Mouse (Mus musculus): ENCODE data around the gene Slc26a10.
"Not testable (repeated sequence)": the region's sequence is repeated elsewhere in the genome, so short reads cannot be mapped to it uniquely, and the experiment has no call there.

Gene Slc26a10

DNA sequence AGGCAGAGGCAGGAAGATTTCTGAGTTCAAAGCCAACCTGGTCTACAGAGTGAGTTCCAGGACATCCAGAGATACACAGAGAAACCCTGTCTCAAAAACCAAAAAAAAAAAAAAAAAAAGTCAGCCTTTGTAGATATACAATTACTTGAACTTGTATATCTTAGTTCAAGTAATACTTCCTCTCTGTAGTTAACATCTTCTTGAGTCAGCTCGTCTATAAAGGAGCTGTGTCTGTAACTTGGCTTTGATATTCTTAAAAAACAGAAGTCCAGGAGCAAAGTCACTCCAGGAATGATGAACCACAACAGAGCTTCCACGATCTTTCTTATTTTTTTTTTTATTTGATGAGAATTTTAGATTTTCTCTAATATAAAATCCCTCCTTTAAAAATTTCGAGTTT lies 19.7 kb downstream of the Slc26a10 start:
- no peak for DNase-seq (ENCODE audit: low spot score)

DNA sequence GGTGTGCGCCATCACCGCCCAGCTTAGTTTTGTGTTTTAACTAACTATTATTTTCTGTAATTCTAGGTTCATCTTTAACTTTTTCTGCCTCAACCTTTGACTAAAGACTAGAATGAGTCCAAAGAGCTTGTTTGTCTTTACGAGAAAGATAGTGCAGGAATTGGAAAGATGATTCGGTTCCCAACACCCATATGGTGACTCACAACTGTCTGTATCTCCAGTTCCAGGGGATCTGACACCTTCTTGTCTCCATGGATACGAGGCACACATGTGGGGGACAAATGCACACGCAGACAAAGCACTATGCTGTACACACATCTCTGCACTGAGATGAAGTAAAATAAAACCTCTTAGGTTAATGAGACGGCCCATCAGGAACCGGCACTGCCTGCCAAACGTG lies 20.4 kb downstream of the Slc26a10 start:
- peak; percentile 25 for DNase-seq (ENCODE audit: low spot score)

DNA sequence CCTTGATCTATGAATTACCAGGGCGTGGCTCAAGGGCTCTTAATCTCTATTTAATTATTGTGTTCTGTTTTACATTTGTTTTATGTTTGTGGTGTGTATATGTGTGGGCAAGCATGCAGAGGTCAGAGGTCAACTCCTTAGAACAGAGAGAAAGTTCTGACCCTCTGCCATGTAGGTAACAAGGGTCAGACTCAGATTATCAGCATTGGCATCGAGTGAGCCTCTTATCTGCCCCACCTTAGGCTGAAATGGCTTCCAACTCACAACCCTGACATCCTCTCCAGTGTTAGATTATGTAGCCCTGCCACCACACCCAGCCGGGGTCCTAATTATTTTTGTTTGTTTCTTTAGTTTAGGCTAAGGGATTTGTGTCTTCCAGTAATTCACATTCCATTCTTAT lies 22.0 kb downstream of the Slc26a10 start:
- no peak for DNase-seq (ENCODE audit: low spot score)

DNA sequence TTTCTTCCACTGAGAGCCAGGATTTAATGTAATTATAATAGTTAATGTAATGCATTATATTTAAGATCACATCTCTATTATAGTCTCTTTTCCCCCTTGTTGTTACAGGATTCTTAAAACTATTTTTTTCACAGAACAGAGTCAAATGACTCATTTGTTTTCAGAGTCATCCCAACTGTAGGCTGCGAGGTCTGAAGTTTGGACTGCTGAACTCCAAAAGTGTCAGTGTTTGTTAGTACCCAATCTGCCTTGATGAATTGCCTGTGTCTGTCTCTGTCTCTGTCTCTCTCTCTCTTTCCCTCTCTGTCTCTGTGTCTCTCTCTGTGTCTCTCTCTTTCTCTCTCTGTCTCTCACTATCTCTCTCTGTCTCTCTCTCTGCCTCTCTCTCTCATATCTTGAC lies 23.9 kb downstream of the Slc26a10 start:
- DNase-seq (ENCODE audit: low spot score), result no peak

DNA sequence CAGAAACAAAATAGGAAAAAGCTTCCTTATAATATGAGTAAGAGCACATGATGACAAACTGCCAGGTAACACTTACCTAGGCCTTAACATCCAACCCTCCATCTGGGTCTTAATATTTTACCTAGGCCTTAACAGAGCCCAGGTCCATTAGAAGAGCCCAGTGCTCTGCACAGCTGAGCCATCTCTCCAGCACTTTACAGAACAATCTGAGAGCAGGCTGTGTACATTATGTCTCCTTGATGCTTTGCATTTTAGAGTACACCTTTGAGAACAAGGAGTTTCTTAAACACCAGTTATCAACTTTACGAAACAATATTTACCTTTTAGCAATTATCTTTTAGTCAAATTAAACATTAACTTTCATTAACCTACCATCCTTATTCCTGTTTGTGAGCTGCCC lies 24.4 kb downstream of the Slc26a10 start:
- no peak for DNase-seq (ENCODE audit: low spot score)

DNA sequence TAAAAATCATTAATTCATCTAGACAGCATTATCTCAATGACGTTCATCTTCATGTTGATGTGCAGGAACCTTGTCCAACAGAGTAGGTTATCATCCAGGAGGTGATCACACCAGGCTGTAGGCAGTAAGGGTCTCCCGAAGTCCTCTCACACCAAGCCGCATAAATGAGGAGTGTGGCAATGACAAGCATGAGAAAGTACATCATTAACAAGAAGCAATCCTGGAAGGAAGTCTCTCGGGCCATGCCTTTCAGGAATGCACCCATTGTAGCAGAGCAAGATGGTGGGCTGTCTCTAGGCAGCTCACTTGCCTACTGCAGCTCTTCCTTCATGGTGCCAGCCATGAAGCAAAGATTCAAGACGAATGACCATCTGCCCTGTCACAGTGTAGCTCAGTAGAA lies 25.8 kb downstream of the Slc26a10 start:
- DNase-seq (ENCODE audit: low spot score), result no peak

DNA sequence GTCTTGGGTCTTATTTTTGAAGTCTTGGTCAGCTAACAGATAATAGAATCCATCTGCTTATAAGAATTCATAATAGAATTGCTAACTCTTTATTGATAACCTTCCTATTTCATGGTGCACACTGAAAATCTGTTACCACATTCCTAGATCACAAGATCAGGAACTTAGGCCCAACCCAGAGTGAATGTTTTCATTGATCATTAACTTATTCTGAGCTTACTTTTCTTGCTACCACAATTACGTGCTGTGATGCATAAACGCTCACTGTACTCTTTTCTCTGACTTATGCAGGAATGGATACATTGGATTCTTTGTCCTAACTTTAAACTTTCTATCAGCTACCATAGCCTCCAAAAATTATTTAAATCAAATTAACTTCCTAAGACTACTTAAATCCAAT lies 26.2 kb downstream of the Slc26a10 start:
- DNase-seq (ENCODE audit: low spot score), result no peak

DNA sequence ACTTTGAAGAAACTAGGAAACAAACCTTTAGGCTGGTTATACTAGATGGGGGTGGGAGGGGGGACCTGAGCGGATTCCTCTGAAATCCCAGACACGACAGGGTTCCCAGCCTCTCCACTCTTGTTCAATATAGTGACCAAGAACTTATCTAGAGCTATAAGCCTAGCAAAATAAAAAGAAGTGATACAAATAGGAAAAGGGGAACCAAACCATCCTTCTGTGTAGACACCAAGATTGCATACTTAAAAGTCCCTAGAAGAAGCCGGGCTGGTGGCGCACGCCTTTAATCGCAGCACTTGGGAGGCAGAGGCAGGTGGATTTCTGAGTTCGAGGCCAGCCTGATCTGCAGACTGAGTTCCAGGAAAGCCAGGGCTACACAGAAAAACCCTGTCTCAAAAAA lies 27.1 kb downstream of the Slc26a10 start:
- no peak for DNase-seq (ENCODE audit: low spot score)

DNA sequence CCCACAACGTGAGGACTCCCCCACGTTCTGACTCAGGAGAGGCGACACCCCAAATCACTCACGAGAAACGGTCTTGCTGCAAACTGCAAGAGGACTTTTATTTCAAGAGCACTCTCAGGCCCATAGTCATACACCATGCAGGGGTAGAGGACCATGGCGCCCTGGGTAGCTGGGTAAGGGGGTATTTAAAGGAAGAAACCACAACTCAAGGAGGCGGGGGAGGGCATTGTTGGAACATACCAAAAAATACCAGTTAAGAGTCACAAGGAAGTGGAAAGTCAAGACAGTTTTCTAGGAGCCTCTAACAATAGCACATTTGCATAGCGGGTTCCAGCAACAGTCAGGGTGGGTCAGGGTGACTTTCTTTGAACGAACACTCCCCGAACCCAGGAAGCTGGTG lies 27.9 kb downstream of the Slc26a10 start:
- not testable (repeated sequence) for DNase-seq (ENCODE audit: low spot score)

DNA sequence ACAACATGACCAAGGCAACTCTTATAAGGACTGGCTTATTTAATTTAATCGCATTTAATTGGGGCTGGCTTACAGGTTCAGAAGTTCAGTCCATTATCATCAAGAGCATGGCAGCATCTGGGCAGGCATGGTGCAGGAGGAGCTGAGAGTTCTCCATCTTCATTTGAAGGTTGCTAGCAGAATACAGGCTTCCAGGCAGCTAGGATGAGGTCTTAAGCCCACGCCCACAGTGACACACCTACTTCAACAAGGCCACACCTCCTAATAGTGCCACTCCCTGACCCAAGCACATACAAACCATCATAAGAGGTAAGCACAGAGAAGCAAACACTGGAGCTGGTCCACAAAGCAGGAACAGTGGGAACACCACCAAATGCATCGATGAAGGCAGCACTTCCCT lies 29.2 kb downstream of the Slc26a10 start:
- DNase-seq (ENCODE audit: low spot score), result not testable (repeated sequence)

DNA sequence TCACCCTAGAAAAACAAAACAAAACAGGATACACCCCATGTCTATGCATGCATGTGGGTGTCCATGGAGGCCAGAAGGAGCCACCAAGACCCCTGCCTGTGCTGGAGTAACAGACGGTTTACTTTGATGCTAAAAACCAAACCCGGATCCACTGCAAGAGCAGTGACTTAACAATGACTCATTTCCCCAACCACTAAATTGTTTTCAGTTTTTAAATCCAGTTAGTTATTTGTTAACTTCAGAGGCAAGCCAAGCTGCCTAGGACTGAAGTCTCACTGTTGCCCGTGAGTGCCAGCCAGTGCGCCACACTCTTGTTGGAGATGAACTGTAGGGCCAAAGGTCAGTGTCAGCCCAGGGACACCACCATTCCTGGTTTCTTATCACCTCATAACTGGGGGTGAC lies 30.0 kb downstream of the Slc26a10 start:
- DNase-seq (ENCODE audit: low spot score), result no peak

DNA sequence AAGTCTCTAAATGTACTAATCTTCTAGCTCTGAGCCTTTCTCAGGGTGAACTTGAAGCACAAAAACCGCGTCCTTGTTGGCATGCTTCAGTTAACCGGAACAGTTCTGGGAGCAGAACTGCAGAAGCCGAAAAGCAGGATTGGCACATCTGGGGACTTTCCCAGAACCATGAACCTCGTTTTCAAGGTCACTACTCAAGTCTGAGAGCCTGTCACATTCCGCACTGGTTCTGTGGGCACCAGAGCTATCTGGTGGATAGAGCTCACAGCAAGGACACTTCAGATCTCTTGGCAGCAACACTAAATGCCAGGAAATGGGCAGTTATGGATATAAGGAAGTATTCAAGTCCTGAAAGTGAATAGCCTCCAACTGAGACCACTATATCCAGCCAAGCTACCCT lies 33.3 kb downstream of the Slc26a10 start:
- no peak for DNase-seq (ENCODE audit: low spot score)

DNA sequence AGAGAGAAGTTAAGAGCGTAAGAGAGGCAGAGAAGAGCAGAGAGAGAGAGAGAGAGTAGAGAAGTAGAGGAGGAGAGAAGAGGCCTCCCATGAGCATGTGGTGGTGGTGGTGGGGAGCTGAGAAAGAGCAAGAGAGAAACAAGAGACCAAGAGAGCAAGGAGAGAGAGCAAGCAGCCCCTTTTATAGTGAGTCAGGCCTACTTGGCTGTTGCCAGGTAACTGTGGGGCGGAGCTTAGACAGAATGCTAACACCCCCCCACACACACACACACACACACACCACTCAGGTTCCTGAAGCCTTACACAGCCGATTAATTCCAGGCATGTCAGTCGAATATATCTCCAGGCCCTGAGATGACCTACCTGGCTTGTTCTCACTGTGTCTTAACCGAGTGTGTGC lies 35.1 kb downstream of the Slc26a10 start:
- DNase-seq (ENCODE audit: low spot score), result no peak

DNA sequence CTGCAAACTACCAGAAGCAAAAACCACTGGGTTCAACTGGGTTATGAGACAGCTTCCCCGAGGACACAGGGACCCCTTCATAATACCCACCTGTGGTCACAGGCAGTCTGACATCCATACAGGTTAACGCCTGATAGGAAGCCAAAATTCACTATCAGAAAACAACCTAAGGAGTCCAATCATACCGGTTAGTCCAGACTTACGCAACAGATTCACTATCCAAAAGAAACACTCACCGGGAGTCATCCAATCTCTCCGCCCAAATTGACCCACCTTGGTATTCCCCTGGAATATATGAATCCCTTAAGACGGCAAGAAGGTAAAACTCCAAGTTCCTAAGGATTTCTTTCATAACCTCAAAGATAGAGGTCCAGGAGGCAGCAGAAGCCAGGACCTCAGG lies 35.9 kb downstream of the Slc26a10 start:
- no peak for DNase-seq (ENCODE audit: low spot score)

DNA sequence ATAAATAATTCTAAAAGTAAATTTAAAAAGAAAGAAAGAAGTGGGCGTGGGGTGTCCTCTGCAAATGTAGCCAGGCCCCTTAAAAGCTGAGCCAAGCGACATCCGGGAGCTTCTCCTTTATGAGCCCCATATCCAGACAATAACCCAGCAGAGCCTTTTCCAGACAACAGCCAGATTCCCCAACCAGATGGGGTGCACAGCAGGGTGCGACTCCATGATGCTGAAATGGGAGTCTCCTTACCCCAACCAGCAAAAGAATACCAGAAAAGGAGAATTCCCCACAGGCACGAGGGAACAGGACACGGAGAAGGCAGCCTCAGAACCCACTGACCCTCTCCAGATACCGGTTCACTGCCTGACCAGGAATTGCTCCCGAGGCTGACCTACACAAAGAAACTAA lies 37.2 kb downstream of the Slc26a10 start:
- DNase-seq (ENCODE audit: low spot score), result no peak

DNA sequence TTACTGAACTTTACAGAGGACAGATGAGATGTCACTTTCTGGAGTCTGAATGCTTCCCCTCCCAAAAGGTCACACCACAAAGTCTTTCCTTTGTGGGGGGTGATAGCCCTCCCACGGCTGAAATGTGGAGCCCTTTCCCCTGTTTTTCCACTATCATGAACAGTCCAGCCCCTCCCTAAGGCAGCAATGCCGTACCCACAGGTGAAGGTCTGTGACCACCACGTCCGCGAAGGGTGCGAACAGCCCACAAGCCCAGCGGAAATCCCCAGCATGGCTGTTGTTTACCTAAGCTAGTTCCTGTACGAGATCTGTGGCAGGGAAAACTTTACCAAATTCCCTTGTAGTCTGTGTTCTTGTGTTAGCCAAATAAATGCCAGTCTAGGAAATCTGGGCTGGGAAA lies 38.9 kb downstream of the Slc26a10 start:
- DNase-seq (ENCODE audit: low spot score), result no peak

DNA sequence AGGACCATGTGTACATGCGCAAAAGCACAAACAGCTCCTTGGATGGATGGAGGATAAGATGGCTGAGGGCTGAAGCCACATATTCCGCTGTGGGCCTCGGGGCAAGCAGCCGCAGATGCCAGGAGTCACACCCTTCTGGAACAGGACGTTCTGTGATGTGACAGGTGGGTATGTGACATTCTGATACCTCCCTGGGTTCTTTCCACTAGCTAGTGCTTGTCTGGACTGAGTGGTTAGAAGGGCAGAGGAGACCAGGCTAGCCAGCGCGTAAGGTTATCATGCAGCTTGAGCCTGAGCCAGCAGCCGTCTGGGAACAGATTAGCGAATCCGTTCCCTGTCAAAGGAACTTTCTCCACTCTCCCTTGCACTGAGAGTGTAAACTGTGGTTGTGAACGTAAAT lies 39.5 kb downstream of the Slc26a10 start:
- DNase-seq (ENCODE audit: low spot score), result no peak

DNA sequence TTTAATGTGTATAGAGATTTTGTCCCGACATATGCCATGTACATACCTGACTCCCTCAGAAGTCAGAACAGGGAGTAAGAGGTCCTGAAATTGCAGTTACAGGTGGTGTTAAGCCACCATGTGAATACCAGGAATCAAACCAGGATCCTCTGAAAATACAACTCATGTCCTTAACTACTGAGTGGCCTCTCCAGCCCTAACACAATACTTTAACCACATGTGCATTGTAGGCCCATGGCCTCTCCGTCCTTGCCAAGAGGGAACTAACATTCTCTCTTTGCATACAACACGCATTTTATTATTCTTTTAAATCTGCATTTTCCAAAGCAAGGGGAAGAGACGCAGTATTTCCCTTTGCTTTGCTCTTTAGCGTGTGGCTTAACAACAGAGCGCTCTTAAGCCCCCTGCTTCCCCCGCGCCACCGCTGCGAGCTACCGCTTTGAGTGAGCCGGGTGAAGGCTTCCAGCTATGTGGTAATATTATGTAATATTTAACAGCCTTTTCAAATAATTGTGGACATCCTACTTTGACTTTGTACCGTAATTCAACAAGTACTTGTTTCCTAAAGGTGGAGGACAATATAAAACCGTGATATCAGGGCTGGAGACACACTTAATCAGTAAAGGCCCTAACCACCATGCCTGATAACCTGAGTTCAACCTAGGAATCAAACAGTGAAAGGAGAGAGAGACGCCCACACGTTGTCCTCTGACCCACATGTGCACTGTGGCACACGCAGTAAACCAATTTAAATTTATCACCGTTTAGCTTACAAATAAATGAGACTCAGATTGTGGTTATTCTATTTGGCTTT lies 41.9 kb downstream of the Slc26a10 start:
- DNase-seq (ENCODE audit: low spot score), result no peak

DNA sequence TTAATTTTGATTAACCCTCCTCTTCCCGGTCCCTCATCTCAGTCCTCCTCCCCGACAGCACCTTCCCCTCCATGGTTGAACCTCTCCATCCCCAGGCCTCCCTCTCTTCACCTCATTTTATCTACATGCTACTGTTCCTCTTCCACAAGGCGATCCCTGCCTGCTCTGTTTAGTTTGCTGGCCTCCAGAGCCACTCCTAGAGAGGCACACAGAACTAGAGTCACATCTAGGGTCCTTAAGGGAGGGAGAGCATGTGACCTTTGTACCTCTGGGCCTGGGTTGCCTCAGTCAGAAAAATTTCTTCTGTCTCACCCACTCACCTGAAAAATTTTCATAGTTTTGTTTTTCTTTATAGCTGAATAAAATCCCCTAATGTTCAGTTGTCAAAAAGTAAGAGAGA lies 42.5 kb downstream of the Slc26a10 start:
- no peak for DNase-seq (ENCODE audit: low spot score)

DNA sequence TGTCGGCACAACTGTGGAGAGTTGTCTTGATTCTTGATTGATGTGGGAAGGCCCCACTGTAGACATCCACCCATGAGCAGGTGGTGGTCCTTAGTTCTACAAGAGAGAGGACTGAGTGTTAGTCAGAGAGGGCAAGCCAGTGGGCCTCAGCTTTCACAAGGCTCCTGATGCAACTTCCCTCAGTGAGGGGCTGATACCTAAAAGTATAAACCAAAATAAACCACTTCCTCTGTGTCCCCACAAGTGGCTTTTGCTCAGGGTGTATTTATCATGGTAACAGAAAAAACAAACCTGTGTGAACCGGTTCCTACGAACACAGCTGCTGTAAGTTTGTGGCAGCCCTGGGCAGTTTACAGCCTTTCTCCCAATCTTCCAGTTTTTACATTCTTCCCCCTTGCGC lies 43.9 kb downstream of the Slc26a10 start:
- DNase-seq (ENCODE audit: low spot score), result no peak

DNA sequence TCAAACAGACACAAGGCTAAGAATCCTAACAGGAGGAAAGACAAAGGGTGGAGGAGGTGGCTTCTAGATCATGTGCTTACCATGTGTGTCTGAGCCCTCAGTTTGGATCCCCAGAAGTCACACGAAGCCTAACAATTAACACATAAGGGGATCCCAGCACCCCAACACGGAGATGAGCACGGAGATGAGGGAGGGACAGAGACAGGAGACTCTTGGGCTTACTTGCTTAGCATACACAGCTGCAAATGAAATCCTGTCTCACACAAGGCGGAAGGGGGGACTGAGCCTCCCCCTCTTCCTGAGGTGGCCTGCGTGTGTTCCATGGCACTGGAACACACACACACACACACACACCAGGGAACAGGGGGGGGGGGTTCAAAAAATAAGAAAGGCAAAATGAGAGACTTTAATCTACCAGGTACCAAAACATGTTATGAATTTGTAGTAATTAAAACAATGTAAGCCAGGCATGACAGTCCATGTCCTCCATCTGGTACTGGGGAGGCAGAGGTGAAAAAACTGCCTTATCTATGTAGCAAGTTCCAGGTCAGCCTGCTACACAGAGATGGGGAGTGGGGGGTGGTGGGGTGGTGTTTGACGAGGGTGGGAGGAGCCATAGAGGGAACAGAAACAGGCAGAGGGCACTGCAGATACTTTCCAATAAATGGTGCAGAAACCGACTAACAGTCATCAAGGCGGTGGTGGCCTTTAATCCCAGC lies 45.2 kb downstream of the Slc26a10 start:
- DNase-seq (ENCODE audit: low spot score), result no peak

DNA sequence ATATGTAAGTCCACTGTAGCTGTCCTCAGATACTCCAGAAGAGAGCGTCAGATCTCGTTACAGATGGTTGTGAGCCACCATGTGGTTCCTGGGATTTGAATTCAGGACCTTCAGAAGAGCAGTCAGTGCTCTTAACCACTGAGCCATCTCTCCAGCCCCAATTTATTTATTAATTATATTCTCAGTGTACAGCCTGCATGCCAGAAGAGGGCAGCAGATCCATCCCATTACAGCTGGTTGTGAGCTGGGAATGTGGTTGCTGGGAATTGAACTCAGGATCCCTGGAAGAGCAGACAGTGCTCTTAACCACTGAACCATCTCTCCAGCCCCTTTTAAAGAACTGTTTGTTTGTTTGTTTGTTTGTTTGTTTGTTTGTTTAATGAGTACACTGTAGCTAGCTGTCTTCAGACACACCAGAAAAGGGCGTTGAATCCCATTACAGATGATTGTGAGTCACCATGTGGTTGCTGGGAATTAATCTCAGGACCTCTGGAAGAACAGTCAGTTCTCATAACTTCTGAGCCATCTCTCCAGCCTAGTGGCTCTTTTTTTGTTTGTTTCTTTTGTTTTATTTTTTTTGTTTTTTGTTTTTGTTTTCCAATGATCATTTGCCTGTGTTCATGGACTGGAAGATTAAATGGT lies 45.9 kb downstream of the Slc26a10 start:
- DNase-seq (ENCODE audit: low spot score), result not testable (repeated sequence)

DNA sequence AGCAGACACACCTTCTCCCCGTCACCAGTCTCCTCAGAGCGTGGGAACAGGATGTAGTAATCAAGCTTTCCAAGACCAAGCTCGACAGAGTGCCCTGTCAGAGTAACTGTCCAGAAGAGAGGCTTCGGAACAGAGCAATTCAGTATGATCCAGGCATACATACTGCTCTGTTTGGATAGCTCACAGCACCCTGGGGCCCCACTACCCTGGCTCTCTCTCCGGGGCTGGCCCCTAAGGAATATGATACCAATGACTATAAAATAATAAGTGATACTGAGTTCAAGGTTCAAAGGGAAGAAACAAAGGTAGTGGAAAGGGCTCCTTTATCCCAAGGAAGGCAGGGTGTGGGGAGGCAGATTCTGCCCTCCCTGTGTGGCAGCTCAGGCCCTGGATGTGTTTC lies 48.0 kb downstream of the Slc26a10 start:
- DNase-seq (ENCODE audit: low spot score), result no peak

All from layer of hippocampus, adult 11-12 months (tissue).